Mouse (Mus musculus) WW6 (cell line): ENCODE results near the gene Itga9.

ENCODE experiments used
- DNase-seq: peaks from one replicate; pipeline ENCODE4 v3.0.0-alpha.2; 2013; ENCODE audit warnings: low read depth, low spot score

Itga9 gene

GRCm38 (mm10) chr9:118875705-118876104, 269.2 kb downstream of the Itga9 start:
- no peak for DNase-seq

- no peak for DNase-seq
Measured at GRCm38 (mm10) chr9:118876902-118877301, 270.4 kb downstream of the Itga9 start.

- no peak for DNase-seq
Measured at GRCm38 (mm10) chr9:118877365-118878008, 271.0 kb downstream of the Itga9 start.

- no peak for DNase-seq
Measured at GRCm38 (mm10) chr9:118878596-118878995, 272.1 kb downstream of the Itga9 start.

- DNase-seq, result no peak
Measured at GRCm38 (mm10) chr9:118881281-118881945, 274.9 kb downstream of the Itga9 start.

GRCm38 (mm10) chr9:118881946-118882284, 275.4 kb downstream of the Itga9 start:
- DNase-seq, result no peak

GRCm38 (mm10) chr9:118883150-118883549, 276.7 kb downstream of the Itga9 start:
- DNase-seq, result no peak

GRCm38 (mm10) chr9:118885785-118886184, 279.3 kb downstream of the Itga9 start:
- DNase-seq, result no peak

GRCm38 (mm10) chr9:118887201-118887600, 280.7 kb downstream of the Itga9 start:
- no peak for DNase-seq

GRCm38 (mm10) chr9:118887734-118888133, 281.2 kb downstream of the Itga9 start:
- DNase-seq, result no peak

GRCm38 (mm10) chr9:118890149-118890548, 283.7 kb downstream of the Itga9 start:
- no peak for DNase-seq

- DNase-seq, result no peak
Measured at GRCm38 (mm10) chr9:118890645-118891044, 284.2 kb downstream of the Itga9 start.

- DNase-seq, result no peak
Measured at GRCm38 (mm10) chr9:118891068-118891467, 284.6 kb downstream of the Itga9 start.

GRCm38 (mm10) chr9:118891593-118891992, 285.1 kb downstream of the Itga9 start:
- no peak for DNase-seq

- no peak for DNase-seq
Measured at GRCm38 (mm10) chr9:118895101-118895500, 288.6 kb downstream of the Itga9 start.

GRCm38 (mm10) chr9:118900677-118901076, 294.2 kb downstream of the Itga9 start:
- no peak for DNase-seq

- no peak for DNase-seq
Measured at GRCm38 (mm10) chr9:118901917-118902316, 295.4 kb downstream of the Itga9 start.

GRCm38 (mm10) chr9:118907934-118908620, 301.6 kb downstream of the Itga9 start:
- DNase-seq, result no peak

GRCm38 (mm10) chr9:118913048-118913447, 306.6 kb downstream of the Itga9 start:
- no peak for DNase-seq

- DNase-seq, result no peak
Measured at GRCm38 (mm10) chr9:118913613-118914012, 307.1 kb downstream of the Itga9 start.

GRCm38 (mm10) chr9:118914589-118914988, 308.1 kb downstream of the Itga9 start:
- no peak for DNase-seq

- no peak for DNase-seq
Measured at GRCm38 (mm10) chr9:118915290-118915689, 308.8 kb downstream of the Itga9 start.

GRCm38 (mm10) chr9:118919672-118920186, 313.2 kb downstream of the Itga9 start:
- DNase-seq, result no peak
